Mouse (Mus musculus) CD4-positive, CD25-positive, alpha-beta regulatory T cell, adult 4 months (primary cell): ENCODE results near the gene Rpp40. TPM values are rescaled to one million over a fixed set of nuclear protein-coding genes. Genes with fewer than 3 reads are reported as not detected.

Experiments used
- ATAC-seq: one replicate; pipeline ENCODE4 v1.8.0; 2017
- polyA plus RNA-seq, 2 experiments: library from polyadenylated mRNA; unstranded; fragments of 100-300 nt; shearing (Covaris generic); gene quantifications; one replicate each; pipeline ENCODE4 v1.2.1; 2017

Gene Rpp40
- polyA plus RNA-seq, 2 experiments from 2014 or later = 10.8 to 12.0 TPM

DNA sequence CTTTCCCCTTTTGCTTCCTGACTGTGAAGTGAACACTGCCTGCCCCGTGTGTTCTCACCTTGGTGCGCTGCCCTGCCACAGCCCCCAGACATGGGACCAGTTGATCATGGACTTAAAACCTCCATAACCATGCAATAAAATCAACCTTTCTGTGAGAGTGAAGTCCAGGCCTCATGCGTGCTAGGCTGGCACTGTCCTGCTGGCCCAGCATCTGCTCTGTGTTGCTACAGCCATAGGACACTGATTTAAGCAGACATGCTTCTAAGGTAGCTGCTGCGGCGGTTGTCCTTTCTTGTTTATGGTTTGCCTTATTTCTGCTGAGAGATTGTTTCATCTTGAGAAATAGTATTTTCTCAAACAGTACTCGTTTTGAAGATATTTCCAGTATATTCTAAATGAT is 54.6 kb downstream of the Rpp40 start:
- no peak for ATAC-seq

GRCm38 (mm10) chr13:35848694-35849093 is 57.5 kb downstream of the Rpp40 start:
- ATAC-seq = no peak

DNA sequence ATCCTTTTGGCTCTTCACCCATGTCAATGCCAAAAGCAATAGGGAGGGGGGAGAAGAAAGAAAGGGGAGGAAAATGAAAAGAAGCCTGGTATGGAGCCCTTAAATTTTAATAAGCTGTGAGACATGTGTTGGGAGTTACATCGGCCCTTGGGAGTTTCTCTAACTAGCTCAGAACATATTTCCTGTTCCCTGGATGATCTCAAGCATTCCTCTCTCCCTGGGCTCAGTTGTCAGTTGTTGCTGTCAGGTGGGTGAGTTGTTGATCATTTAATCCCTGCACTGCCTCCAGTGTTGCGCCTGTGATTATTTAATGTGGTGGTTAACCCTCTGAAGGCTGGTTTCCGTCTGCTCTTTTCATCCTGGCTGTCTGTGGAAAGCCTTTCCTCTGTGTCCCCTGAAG is 60.9 kb downstream of the Rpp40 start:
- no peak for ATAC-seq

Other genes with a start within 250 kb of the Rpp40 start
- 1 to 10 TPM; 2.2 to 3.1 TPM for gene Cdyl, start 246.5 kb downstream of the Rpp40 start, polyA plus RNA-seq
- gene Ppp1r3g, start 52.5 kb upstream of the Rpp40 start, polyA plus RNA-seq = not detected
- 10 to 100 TPM; 37.6 to 44.7 TPM for gene Fars2, start 211.1 kb upstream of the Rpp40 start, polyA plus RNA-seq
- gene Lyrm4, start 211.2 kb upstream of the Rpp40 start, polyA plus RNA-seq = 10 to 100 TPM; 33.2 to 39.2 TPM